18 mouse cellular contexts compared by ENCODE assay signal in genomic region chr8:85570466-85570865, GRCm38 (mm10). TPM values are rescaled to one million over a fixed set of nuclear protein-coding genes. Genes with fewer than 3 reads are reported as not detected.
A peak's percentile ranks its signal among the peaks of the same experiment; 100 is the strongest.
DNase-seq lines count a peak whose midpoint lies in the region; ATAC-seq lines count a peak whose summit lies in the region.
"Had no signal": no experiment of that assay in that cellular context is flagged by ENCODE, and none has a peak within 500 bp of the region (broad histone marks: within the 10 kb centered on the region; RNA-seq: fewer than 3 reads in every experiment).

No protein-coding gene starts in this region.

- H3K36me3 ChIP-seq in splenic B cell, adult 2 months (ENCODE audit: control insufficient read depth, insufficient read depth, low read length, poor library complexity, severe bottlenecking), result no peaks in the 10 kb centered on the region
- H3K36me3 ChIP-seq: embryonic facial prominence, embryonic 13.5 days; forebrain, embryonic 12.5 days; heart, embryonic 12.5 days; hindbrain, embryonic 12.5 days had no signal

- peak; percentile 92 for ATAC-seq in megakaryocyte, adult 5-6 weeks (ENCODE audit: poor library complexity, severe bottlenecking)
- ATAC-seq: forebrain, embryonic 16.5 days; hindbrain, postnatal 0 days had no signal

- DNase-seq in 416B (ENCODE audit: low read depth) (peak; percentile 50), MEL-GATA-1-ER (ENCODE audit: extremely low read depth, low read depth) (peak; percentile 82)
- DNase-seq in splenic B cell, adult 2 months (ENCODE audit: low read depth, low spot score), result peak; percentile 9
- no peak for DNase-seq in heart, postnatal 4 days
- no peak for DNase-seq in adrenal gland, adult 8-10 months
- DNase-seq in lung, postnatal 36 days, result no peak
- DNase-seq: adrenal gland, postnatal 14 days; cerebellum, adult 11-12 months; cerebellum, adult 9-10 months; cerebellum, postnatal 25 days; gastrocnemius, postnatal 14 days had no signal

- no peaks in the 10 kb centered on the region for H3K27me3 ChIP-seq in splenic B cell, adult 2 months (ENCODE audit: control insufficient read depth, insufficient read depth, low read length, poor library complexity, severe bottlenecking)
- H3K27me3 ChIP-seq: embryonic facial prominence, embryonic 13.5 days; forebrain, embryonic 12.5 days; heart, embryonic 12.5 days; hindbrain, embryonic 12.5 days had no signal

RNA-seq across cellular contexts. Expression of gene Dnaja2, which starts 15.3 kb away (rescaled TPM):
- total RNA-seq in megakaryocyte, adult 5-6 weeks (2015), result 81.2 and 81.9 TPM in 2 replicates
- 74.4 and 88.6 TPM in 2 replicates for total RNA-seq in megakaryocyte, adult 5-6 weeks (2017)
- 100 to 1,000 TPM; 184 to 192 TPM for total RNA-seq in heart, postnatal 4 days (2021)
- total RNA-seq in adrenal gland, adult 8-10 months (2022), result 100 to 1,000 TPM; 180 to 205 (median 187) TPM

Comparison
In these comparisons a context has a peak if more than half of its experiments do, and no peak if none do; other contexts are left out.
1. DNase-seq: peak in 416B (single experiment), MEL-GATA-1-ER (single experiment) and splenic B cell, adult 2 months (single experiment); none in heart, postnatal 4 days (single experiment), adrenal gland, adult 8-10 months (single experiment) and lung, postnatal 36 days (single experiment).